Mouse (Mus musculus): Measurements from ENCODE around the gene Folr2.

Gene Folr2

GRCm38 (mm10) chr7:101866491-101867265 lies 9.7 kb upstream of the Folr2 start:
- DNase-seq, result no peak

GRCm38 (mm10) chr7:101863415-101863814 lies 6.4 kb upstream of the Folr2 start, which contains the start of gene Anapc15:
Gene Anapc15, plus strand, starts transcription at chr7:101863715.
- no peak for DNase-seq

DNA sequence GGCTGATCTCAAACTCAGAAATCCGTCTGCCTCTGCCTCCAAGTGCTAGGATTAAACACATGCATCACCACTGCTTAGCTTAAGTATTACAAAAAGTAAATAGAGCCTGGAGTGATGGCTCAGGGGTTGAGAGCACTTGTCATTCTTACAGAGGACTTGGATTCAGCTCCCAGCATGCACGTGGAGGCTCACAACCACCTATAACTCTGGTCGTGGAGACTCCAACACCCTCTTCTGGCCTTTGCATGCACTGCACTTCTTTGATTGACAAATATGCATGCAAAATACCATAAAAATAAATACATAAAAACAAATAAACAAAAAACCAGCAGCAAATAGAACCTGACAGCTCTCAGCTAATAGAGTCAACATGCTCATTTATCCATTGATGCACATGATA lies 5.3 kb upstream of the Folr2 start:
- DNase-seq, result no peak

- DNase-seq, result no peak
These were observed 4.0 kb upstream of the Folr2 start for GRCm38 (mm10) chr7:101860978-101861377.

DNA sequence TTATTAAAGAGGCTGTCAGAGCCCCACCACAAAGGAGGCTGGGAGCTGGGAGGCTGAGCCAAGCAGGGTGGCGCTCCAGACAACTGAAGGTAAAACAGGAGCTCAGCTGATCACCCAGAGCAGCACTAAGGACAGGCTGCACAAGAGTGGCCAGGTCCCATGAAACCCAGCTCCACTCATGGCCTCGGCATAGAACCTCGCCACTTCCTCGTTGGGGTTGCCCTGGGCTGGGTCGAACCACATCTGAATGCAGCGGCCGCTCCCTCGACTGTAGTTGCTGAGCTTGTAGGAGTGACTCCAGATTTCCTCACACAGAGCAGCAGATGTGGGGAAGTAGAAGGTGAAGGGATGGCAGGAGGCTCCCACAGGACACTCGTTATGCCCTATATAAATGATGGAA lies 1.4 kb upstream of the Folr2 start:
- no peak for DNase-seq

GRCm38 (mm10) chr7:101853816-101854215 lies 3.2 kb downstream of the Folr2 start:
- DNase-seq, result no peak

GRCm38 (mm10) chr7:101852846-101853245 lies 4.1 kb downstream of the Folr2 start:
- no peak for DNase-seq

DNA sequence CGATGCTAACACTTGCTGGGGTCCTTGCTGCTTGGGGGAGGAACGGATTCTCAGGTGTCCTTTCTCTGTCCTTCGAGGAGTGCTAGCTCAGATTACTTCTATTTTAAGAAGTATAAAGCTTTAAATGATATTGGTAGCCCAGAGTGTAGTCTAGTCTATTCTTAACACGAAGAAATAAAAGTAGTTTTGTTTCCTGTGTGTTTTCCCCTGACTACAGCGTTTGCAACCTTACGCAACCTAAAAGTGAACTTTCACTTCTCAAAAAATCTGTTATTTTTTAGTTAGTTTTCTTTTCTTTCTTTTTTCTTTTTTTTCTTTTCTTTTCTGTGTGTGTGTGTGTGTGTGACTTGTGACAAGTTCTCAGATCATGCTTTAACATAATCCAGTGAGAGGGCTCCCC lies 5.3 kb downstream of the Folr2 start:
- DNase-seq, result no peak

GRCm38 (mm10) chr7:101847934-101848333 lies 9.1 kb downstream of the Folr2 start:
- DNase-seq, result no peak

- no peak for DNase-seq
These were observed 12.8 kb downstream of the Folr2 start for GRCm38 (mm10) chr7:101844186-101844585.

GRCm38 (mm10) chr7:101837606-101838471 lies 19.2 kb downstream of the Folr2 start, which contains the start of gene Inppl1:
Gene Inppl1, minus strand, starts transcription at chr7:101838229.
- peak; percentile 20 for DNase-seq

GRCm38 (mm10) chr7:101837154-101837605 lies 19.8 kb downstream of the Folr2 start:
- no peak for DNase-seq

DNA sequence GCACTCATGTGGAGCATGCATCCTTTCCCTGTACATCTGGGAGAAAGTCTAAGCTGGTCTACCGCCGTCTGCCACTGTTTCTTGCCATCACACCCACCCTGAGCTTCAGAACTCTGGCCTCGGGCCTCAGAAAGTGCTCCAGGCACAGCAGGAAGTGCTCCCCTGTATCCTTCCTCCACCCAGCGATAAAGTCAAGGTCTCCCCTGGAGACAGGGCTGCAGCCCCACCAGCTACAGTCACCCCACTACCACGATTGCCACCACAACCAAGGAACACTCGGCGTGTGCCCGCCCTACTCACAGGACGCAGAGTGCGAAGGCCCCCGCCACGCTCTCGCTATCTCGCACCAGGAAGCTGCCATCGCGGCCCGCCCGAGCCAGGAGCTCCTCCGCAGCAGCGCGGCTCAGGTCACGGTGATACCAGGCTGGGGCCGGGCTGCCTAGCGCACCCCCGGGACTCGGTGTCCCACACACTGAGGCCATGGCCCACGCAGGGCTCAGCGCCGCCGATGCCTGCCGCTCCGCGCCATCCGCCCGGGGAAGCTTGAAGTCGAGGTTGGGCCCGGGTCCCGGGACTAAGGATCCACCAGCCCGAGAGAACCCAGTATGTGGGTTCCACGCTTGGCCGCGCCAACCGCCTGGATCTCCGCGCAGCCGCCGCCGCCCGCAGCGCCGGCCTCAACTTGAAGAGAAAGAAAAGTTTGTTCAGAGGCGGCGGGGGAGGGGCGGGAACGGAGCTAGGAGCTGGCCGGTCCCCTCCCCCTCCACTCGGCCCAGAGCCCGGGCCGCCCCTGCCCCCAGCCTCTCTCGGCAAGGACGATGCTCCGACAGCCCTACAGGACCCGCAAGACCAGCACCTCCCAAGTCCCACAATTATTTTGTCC lies 20.5 kb downstream of the Folr2 start:
- peak; percentile 69 for DNase-seq

DNA sequence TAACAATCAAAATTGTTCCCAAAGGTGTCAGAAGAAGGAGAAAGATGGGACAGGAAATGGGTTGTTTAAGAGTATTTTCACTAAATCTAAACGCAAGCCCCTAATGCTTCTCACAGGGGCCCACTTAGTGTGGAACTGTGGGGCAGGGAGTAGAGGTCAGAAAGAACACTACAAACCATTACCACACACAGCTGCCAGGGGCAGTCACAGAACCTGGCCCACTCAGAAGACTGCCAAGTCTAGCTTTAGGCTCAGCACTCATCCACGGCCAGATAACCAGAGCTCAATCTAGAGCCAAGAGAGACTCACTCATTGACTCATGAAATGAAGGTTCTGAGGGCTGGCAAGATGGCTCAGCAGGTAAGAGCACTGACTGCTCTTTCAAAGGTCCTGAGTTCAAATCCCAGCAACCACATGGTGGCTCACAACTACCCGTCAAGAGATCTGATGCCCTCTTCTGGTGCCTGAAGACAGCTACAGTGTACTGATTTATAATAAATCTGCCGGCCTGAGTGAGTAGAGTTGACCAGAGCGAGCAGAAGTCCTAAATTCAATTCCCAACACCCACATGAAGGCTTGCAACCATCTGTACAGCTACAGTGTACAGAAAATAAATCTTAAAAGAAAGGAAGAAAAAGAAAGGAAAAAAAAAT lies 21.4 kb downstream of the Folr2 start:
- DNase-seq, result no peak

GRCm38 (mm10) chr7:101834903-101835302 lies 22.1 kb downstream of the Folr2 start:
- no peak for DNase-seq

GRCm38 (mm10) chr7:101833916-101834584 lies 22.9 kb downstream of the Folr2 start:
- no peak for DNase-seq

GRCm38 (mm10) chr7:101833352-101833751 lies 23.6 kb downstream of the Folr2 start:
- no peak for DNase-seq

DNA sequence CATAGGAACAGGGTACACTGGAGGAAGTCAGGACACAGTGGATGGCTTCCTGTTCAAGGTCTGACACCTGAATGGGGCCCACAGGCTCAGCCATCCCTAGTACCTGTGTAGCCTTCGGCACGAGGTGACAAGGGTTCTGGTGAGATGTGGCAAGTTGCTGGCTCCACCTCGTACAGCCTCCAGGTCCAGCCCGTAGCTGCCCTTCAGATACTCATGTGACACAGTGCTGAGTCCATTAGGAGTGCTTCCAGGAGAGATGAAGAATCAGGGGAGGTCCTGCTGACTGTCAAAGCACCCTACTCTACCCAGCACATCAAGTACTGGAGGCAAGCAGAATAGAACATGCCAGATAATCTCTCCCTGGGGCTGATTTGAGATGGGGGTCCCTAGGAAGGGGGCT lies 24.6 kb downstream of the Folr2 start:
- no peak for DNase-seq

DNA sequence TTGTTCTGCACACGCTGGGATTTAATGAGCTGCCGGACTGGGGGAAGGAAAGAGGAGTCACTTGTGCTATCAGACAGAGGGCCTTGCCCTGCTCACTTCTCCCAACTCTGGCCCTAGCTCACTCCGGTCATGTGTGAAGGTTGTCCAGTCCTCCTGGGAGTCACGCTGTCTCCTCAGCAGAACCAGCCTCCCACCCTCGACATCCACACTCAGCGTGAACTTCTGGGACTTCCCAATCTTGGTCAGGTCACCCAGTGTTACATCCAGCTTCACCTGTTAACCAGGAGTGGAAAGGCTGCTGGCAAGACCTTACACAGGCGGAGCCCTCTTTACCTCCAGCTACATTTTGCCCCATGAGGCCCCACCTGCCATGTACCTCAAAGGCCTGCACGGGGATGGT lies 25.6 kb downstream of the Folr2 start:
- DNase-seq, result no peak

- no peak for DNase-seq
These were observed 26.6 kb downstream of the Folr2 start for GRCm38 (mm10) chr7:101830373-101830772.

DNA sequence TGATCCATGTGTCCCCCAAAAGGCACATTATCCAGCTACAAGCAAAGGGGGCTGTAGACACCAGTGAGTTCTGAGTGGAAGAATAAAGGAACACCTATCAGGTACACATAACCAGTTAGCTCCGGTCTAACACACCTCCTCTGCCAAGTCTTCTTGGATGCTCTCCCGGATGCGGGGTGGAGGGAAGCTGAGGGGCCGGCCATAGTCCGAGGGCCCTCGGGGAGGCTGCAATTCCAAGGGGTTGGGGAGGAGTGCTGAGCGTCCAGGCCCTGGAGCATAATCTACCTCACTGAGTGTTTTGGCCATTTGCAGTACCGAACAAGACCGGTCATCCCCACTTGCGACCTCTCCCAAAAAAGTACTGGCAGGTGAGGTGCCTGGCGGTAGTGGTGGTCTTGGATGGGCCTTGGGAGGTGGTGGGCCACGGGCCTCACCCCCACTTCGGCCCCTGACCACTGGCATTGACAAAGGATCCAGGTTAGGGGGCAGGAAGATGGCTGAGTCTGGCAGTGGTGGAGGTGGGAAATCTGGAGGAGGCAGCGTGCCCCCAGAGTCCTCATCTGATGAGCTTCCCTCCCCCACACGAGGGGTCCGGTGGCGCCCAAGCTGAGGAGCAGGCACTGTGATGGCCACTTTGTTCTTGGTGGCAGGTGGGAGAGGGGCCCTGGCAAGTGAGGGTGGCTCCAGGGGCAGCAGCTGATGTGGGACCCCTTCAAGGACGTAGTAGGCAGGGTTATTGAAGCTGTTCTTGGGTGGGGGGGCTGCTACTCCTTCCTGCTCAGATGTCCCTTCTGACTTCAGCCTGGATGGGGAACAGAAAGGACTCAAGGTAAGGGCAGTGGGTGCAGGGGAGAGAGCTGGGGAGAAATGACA lies 33.0 kb downstream of the Folr2 start:
- DNase-seq, result no peak

Measured in thymus, postnatal 14 days (tissue).